ENCODE assay signal across 8 mouse cellular contexts in the genomic region with DNA sequence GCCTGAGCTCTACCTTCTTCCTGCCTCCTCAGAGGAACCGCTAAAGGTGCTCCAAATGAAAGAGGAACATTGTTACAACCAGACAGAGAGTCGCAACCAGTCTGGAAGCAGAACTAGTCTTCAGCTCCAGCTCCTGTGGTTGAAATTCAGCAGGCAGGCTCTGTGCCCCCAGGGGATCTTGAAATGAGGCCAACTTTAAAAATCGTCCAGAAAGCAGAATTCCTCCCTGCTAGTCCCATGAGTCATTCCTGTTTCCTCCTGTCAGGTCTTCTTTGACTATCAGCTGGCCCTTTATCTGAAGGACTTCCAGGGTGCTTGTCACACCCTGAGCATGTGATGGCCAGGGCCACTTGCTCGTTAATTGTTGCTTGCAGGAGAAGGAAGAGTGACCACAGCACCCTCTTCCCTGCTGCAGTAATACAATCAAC.
DNase-seq lines count a peak whose midpoint lies in the region; ATAC-seq and TF ChIP-seq lines count a peak whose summit lies in the region.

No protein-coding gene starts in this region.

- no peaks in the 10 kb centered on the region for H3K36me3 ChIP-seq in heart, embryonic 13.5 days

- intact Hi-C loops in gastrocnemius, adult 2 months (cut with DNase I), result no loop called here
- intact Hi-C loops in gastrocnemius, postnatal 14 days (cut with DNase I; ENCODE audit: low total_unique reads), result loop anchor here (10.0 kb wide), 1 partner anchor 153 kb away; no protein-coding TSS in a partner anchor

- no peak overlapping the region for H3K27ac ChIP-seq in gastrocnemius, adult 2 months
- peak overlapping the region; percentile 87 for H3K27ac ChIP-seq in heart, embryonic 13.5 days (replicated peaks)

- H3K4me3 ChIP-seq in gastrocnemius, adult 2 months, result no peak overlapping the region
- H3K4me3 ChIP-seq in heart, embryonic 13.5 days, result 0 out of 2 replicates have a peak overlapping the region, but pooled peaks have one; percentile 8

- TF ChIP-seq CTCF in gastrocnemius, adult 2 months (IDR thresholded peaks at IDR 0.05), result no peak

- WGBS in heart, embryonic 13.5 days, result 6% methylated on average over 4 of the region's 4 CpGs

- H3K9me3 ChIP-seq in heart, embryonic 13.5 days, result no peaks in the 10 kb centered on the region

- H3K4me2 ChIP-seq in heart, embryonic 13.5 days, result peak overlapping the region; percentile 50

- H3K9ac ChIP-seq in heart, embryonic 13.5 days, result peak overlapping the region; percentile 47; the same call in 1 of the 2 replicates

- peak; percentile 14 for DNase-seq in gastrocnemius, postnatal 25 days
- no peak for DNase-seq in gastrocnemius, adult 2 months
- peak; percentile 99 for DNase-seq in 3T3-L1 (ENCODE audit: low read depth, low spot score)
- peak; percentile 37 to 39 for DNase-seq in cerebellum, adult 18-20 months
- DNase-seq in kidney, postnatal 10 days, result peak; percentile 31
- no peak for DNase-seq in spleen, adult 12 weeks (ENCODE audit: low spot score)
- DNase-seq in gastrocnemius, postnatal 14 days, result no peak

- no peaks in the 10 kb centered on the region for H3K27me3 ChIP-seq in heart, embryonic 13.5 days (replicated peaks)

- ATAC-seq in heart, embryonic 13.5 days (ENCODE audit: extremely low read depth, insufficient number of reproducible peaks, low FRiP score, low TSS enrichment), result no peak

- H3K4me1 ChIP-seq in heart, embryonic 13.5 days, result peaks cover 37% of the 10 kb centered on the region

Comparison
In these comparisons a context has a peak if more than half of its experiments do, and no peak if none do; other contexts are left out.
1. DNase-seq: peak in gastrocnemius, postnatal 25 days (single experiment), 3T3-L1 (single experiment), cerebellum, adult 18-20 months (2 of 2) and kidney, postnatal 10 days (single experiment); none in gastrocnemius, adult 2 months (single experiment), spleen, adult 12 weeks (single experiment) and gastrocnemius, postnatal 14 days (single experiment).